Mouse (Mus musculus): ENCODE measurements around the gene Foxp1. TPM values are rescaled to one million over a fixed set of nuclear protein-coding genes. Genes with fewer than 3 reads are reported as not detected.

Gene Foxp1
- polyA plus RNA-seq, 2 experiments, result 7.9 to 10.6 TPM

GRCm38 (mm10) chr6:98987533-98988169, 534.9 kb downstream of the Foxp1 start:
- no peak overlapping the region for H3K4me3 ChIP-seq (ENCODE audit: insufficient read depth in 1 of 2, low read depth in 2 of 2, low read length in 2 of 2)
- ATAC-seq (ENCODE audit: insufficient read depth) (no peak), DNase-seq (ENCODE audit: low read depth in 3 of 3, low spot score in 3 of 3) (no peak)
- no peaks in the 10 kb centered on the region for H3K9me3 ChIP-seq (ENCODE audit: control insufficient read depth, low read length)
- no peak overlapping the region for H3K9ac ChIP-seq (replicated peaks)
- H3K4me2 ChIP-seq (ENCODE audit: low read depth), result no peak overlapping the region
- H3K36me3 ChIP-seq (replicated peaks; ENCODE audit: control insufficient read depth, insufficient read depth, low read depth), result no peaks in the 10 kb centered on the region
- H3K27me3 ChIP-seq (ENCODE audit: control insufficient read depth, insufficient read depth, low read length), result no peaks in the 10 kb centered on the region
- H3K27ac ChIP-seq, result no peak overlapping the region
- 63% methylated on average over 6 of the region's 6 CpGs for WGBS (ENCODE audit: insufficient replicate concordance)
- peaks cover 0 to 19% of the 10 kb centered on the region in 2 experiments; a peak in 2 of 4 replicates for H3K4me1 ChIP-seq (replicated peaks; ENCODE audit: control insufficient read depth in 2 of 2, insufficient read depth in 2 of 2, low read length in 1 of 2)
- TF ChIP-seq CTCF (IDR thresholded peaks at IDR 0.05; ENCODE audit: low read depth), result no peak
- TF ChIP-seq EP300 (IDR thresholded peaks at IDR 0.05; ENCODE audit: low read depth), result no peak

GRCm38 (mm10) chr6:98985452-98985851, 537.1 kb downstream of the Foxp1 start:
- no peak overlapping the region for H3K4me3 ChIP-seq (ENCODE audit: insufficient read depth in 1 of 2, low read depth in 2 of 2, low read length in 2 of 2)
- ATAC-seq (ENCODE audit: insufficient read depth), result no peak
- no peaks in the 10 kb centered on the region for H3K9me3 ChIP-seq (ENCODE audit: control insufficient read depth, low read length)
- H3K4me2 ChIP-seq (ENCODE audit: low read depth), result no peak overlapping the region
- WGBS (ENCODE audit: insufficient replicate concordance), result 46% methylated on average over 2 of the region's 2 CpGs
- H3K4me1 ChIP-seq (replicated peaks; ENCODE audit: control insufficient read depth in 2 of 2, insufficient read depth in 2 of 2, low read length in 1 of 2), result peaks cover 0 to 14% of the 10 kb centered on the region in 2 experiments; a peak in 2 of 4 replicates
- TF ChIP-seq CTCF (IDR thresholded peaks at IDR 0.05; ENCODE audit: low read depth) (no peak), EP300 (IDR thresholded peaks at IDR 0.05; ENCODE audit: low read depth) (no peak)
- no peak overlapping the region for H3K9ac ChIP-seq (replicated peaks)
- no peak overlapping the region for H3K27ac ChIP-seq
- no peaks in the 10 kb centered on the region for H3K27me3 ChIP-seq (ENCODE audit: control insufficient read depth, insufficient read depth, low read length)
- DNase-seq (ENCODE audit: low read depth in 3 of 3, low spot score in 3 of 3), result no peak
- H3K36me3 ChIP-seq (replicated peaks; ENCODE audit: control insufficient read depth, insufficient read depth, low read depth), result no peaks in the 10 kb centered on the region

- no peaks in the 10 kb centered on the region for H3K27me3 ChIP-seq (ENCODE audit: control insufficient read depth, insufficient read depth, low read length)
- H3K4me2 ChIP-seq (ENCODE audit: low read depth), result no peak overlapping the region
- H3K36me3 ChIP-seq (replicated peaks; ENCODE audit: control insufficient read depth, insufficient read depth, low read depth), result no peaks in the 10 kb centered on the region
- no peak overlapping the region for H3K9ac ChIP-seq (replicated peaks)
- no peaks in the 10 kb centered on the region for H3K9me3 ChIP-seq (ENCODE audit: control insufficient read depth, low read length)
- ATAC-seq (ENCODE audit: insufficient read depth) (no peak), DNase-seq (ENCODE audit: low read depth in 3 of 3, low spot score in 3 of 3) (no peak)
- H3K4me3 ChIP-seq (ENCODE audit: insufficient read depth in 1 of 2, low read depth in 2 of 2, low read length in 2 of 2), result no peak overlapping the region
- H3K4me1 ChIP-seq (replicated peaks; ENCODE audit: control insufficient read depth in 2 of 2, insufficient read depth in 2 of 2, low read length in 1 of 2), result peaks cover 0 to 14% of the 10 kb centered on the region in 2 experiments; a peak in 2 of 4 replicates
- TF ChIP-seq EP300 (IDR thresholded peaks at IDR 0.05; ENCODE audit: low read depth) (no peak), CTCF (IDR thresholded peaks at IDR 0.05; ENCODE audit: low read depth) (no peak)
- no peak overlapping the region for H3K27ac ChIP-seq
- 74% methylated on average over 6 of the region's 6 CpGs for WGBS (ENCODE audit: insufficient replicate concordance)
These were observed 537.9 kb downstream of the Foxp1 start for GRCm38 (mm10) chr6:98984626-98985025.

- Histone ChIP-seq H3K4me2 (ENCODE audit: low read depth) (no peak overlapping the region), H3K9me3 (ENCODE audit: control insufficient read depth, low read length) (no peaks in the 10 kb centered on the region), H3K4me1 (replicated peaks; ENCODE audit: control insufficient read depth in 2 of 2, insufficient read depth in 2 of 2, low read length in 1 of 2) (peaks cover 0 to 15% of the 10 kb centered on the region in 2 experiments; a peak in 2 of 4 replicates), H3K9ac (replicated peaks) (no peak overlapping the region), H3K27me3 (ENCODE audit: control insufficient read depth, insufficient read depth, low read length) (no peaks in the 10 kb centered on the region), H3K36me3 (replicated peaks; ENCODE audit: control insufficient read depth, insufficient read depth, low read depth) (no peaks in the 10 kb centered on the region), H3K27ac (no peak overlapping the region), H3K4me3 (ENCODE audit: insufficient read depth in 1 of 2, low read depth in 2 of 2, low read length in 2 of 2) (no peak overlapping the region)
- no peak for DNase-seq (ENCODE audit: low read depth in 3 of 3, low spot score in 3 of 3)
- TF ChIP-seq CTCF (IDR thresholded peaks at IDR 0.05; ENCODE audit: low read depth), result no peak
- no peak for TF ChIP-seq EP300 (IDR thresholded peaks at IDR 0.05; ENCODE audit: low read depth)
- ATAC-seq (ENCODE audit: insufficient read depth), result no peak
- WGBS (ENCODE audit: insufficient replicate concordance), result 58% methylated on average over 2 of the region's 2 CpGs
These were observed 538.5 kb downstream of the Foxp1 start for GRCm38 (mm10) chr6:98984026-98984425.

GRCm38 (mm10) chr6:98983311-98983838, 539.1 kb downstream of the Foxp1 start:
- no peak for TF ChIP-seq EP300 (IDR thresholded peaks at IDR 0.05; ENCODE audit: low read depth)
- TF ChIP-seq CTCF (IDR thresholded peaks at IDR 0.05; ENCODE audit: low read depth), result no peak
- no peak overlapping the region for H3K4me2 ChIP-seq (ENCODE audit: low read depth)
- ATAC-seq (ENCODE audit: insufficient read depth) (peak; percentile 53), DNase-seq (ENCODE audit: low read depth in 3 of 3, low spot score in 3 of 3) (no peak)
- H3K36me3 ChIP-seq (replicated peaks; ENCODE audit: control insufficient read depth, insufficient read depth, low read depth), result no peaks in the 10 kb centered on the region
- no peak overlapping the region for H3K4me3 ChIP-seq (ENCODE audit: insufficient read depth in 1 of 2, low read depth in 2 of 2, low read length in 2 of 2)
- peaks cover 0 to 16% of the 10 kb centered on the region in 2 experiments; a peak in 2 of 4 replicates for H3K4me1 ChIP-seq (replicated peaks; ENCODE audit: control insufficient read depth in 2 of 2, insufficient read depth in 2 of 2, low read length in 1 of 2)
- H3K9me3 ChIP-seq (ENCODE audit: control insufficient read depth, low read length), result no peaks in the 10 kb centered on the region
- 14% methylated on average over 3 of the region's 3 CpGs for WGBS (ENCODE audit: insufficient replicate concordance)
- H3K27ac ChIP-seq, result no peak overlapping the region
- no peaks in the 10 kb centered on the region for H3K27me3 ChIP-seq (ENCODE audit: control insufficient read depth, insufficient read depth, low read length)
- no peak overlapping the region for H3K9ac ChIP-seq (replicated peaks)
